Mouse (Mus musculus): ENCODE data around the gene Nabp2. TPM values are rescaled to one million over a fixed set of nuclear protein-coding genes. Genes with fewer than 3 reads are reported as not detected.

Gene Nabp2
- polyA plus RNA-seq, 1 experiment = 34.1 TPM

DNA sequence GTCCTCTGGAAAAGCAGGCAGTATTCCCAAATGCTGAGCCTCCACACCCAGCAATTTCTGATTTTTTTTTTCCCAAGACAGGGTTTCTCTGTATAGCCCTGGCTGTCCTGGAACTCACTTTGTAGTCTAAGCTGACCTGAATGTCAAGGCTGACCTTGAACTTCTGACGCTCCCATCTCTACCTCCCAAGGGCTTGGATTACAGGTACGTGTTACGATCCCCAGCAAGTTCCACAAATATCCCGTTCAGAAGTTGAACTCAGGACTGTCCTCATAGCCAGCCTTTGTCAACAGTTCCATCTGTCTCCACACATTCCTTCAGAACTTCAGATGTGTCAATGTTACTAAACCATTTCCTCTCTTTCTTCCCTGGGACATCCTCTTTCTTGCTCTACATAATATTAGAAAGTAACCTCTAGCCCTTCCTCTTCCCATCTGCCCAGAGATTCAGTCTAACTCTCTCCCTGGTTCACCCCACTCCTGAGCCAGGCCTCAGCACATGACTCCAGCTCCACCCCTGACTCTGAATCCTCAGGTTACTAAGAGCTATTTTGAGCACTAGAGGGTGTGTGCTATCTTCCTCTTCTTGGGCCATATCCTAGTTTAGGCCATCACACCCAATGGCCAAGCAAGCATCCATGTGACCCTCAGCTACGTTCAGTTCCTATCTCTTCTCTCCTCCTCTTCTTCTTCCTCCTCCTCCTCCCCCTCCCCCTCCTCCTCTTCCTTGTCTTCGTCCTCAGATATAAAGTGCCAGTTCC is 38.1 kb downstream of the Nabp2 start:
- Histone ChIP-seq H3K4me1 (ENCODE audit: control insufficient read depth) (peaks cover 50% of the 10 kb centered on the region), H3K9me3 (ENCODE audit: control insufficient read depth, low read length) (no peaks in the 10 kb centered on the region), H3K4me3 (replicated peaks) (no peak overlapping the region), H3K27me3 (ENCODE audit: control insufficient read depth) (no peaks in the 10 kb centered on the region), H3K36me3 (ENCODE audit: control insufficient read depth) (peaks cover 3% of the 10 kb centered on the region)
- TF ChIP-seq GATA1 (IDR thresholded peaks at IDR 0.05; ENCODE audit: low read length) (no peak), TAL1 (IDR thresholded peaks at IDR 0.05; ENCODE audit: low read length) (no peak)

- Histone ChIP-seq H3K4me3 (replicated peaks) (no peak overlapping the region), H3K36me3 (ENCODE audit: control insufficient read depth) (no peaks in the 10 kb centered on the region), H3K9me3 (ENCODE audit: control insufficient read depth, low read length) (no peaks in the 10 kb centered on the region), H3K27me3 (ENCODE audit: control insufficient read depth) (no peaks in the 10 kb centered on the region), H3K4me1 (ENCODE audit: control insufficient read depth) (peaks cover 50% of the 10 kb centered on the region)
- no peak for TF ChIP-seq TAL1 (IDR thresholded peaks at IDR 0.05; ENCODE audit: low read length)
- no peak for TF ChIP-seq GATA1 (IDR thresholded peaks at IDR 0.05; ENCODE audit: low read length)
These were observed 39.1 kb downstream of the Nabp2 start for GRCm38 (mm10) chr10:128372142-128372541.

- Histone ChIP-seq H3K9me3 (ENCODE audit: control insufficient read depth, low read length) (no peaks in the 10 kb centered on the region), H3K36me3 (ENCODE audit: control insufficient read depth) (peaks cover 5% of the 10 kb centered on the region), H3K4me1 (ENCODE audit: control insufficient read depth) (peaks cover 51% of the 10 kb centered on the region), H3K27me3 (ENCODE audit: control insufficient read depth) (no peaks in the 10 kb centered on the region), H3K4me3 (replicated peaks) (no peak overlapping the region)
- TF ChIP-seq TAL1 (IDR thresholded peaks at IDR 0.05; ENCODE audit: low read length) (no peak), GATA1 (IDR thresholded peaks at IDR 0.05; ENCODE audit: low read length) (no peak)
These were observed 40.7 kb downstream of the Nabp2 start for GRCm38 (mm10) chr10:128370601-128371000.

- TF ChIP-seq GATA1 (IDR thresholded peaks at IDR 0.05; ENCODE audit: low read length) (no peak), TAL1 (IDR thresholded peaks at IDR 0.05; ENCODE audit: low read length) (no peak)
- Histone ChIP-seq H3K9me3 (ENCODE audit: control insufficient read depth, low read length) (no peaks in the 10 kb centered on the region), H3K36me3 (ENCODE audit: control insufficient read depth) (peaks cover 10% of the 10 kb centered on the region), H3K27me3 (ENCODE audit: control insufficient read depth) (no peaks in the 10 kb centered on the region), H3K4me1 (ENCODE audit: control insufficient read depth) (peaks cover 51% of the 10 kb centered on the region), H3K4me3 (replicated peaks) (no peak overlapping the region)
These were observed 41.3 kb downstream of the Nabp2 start for GRCm38 (mm10) chr10:128370021-128370420.

- H3K4me3 ChIP-seq (replicated peaks) = peak overlapping the region; percentile 87
- H3K27me3 ChIP-seq (ENCODE audit: control insufficient read depth) = no peaks in the 10 kb centered on the region
- TF ChIP-seq GATA1 (IDR thresholded peaks at IDR 0.05; ENCODE audit: low read length) (no peak), TAL1 (IDR thresholded peaks at IDR 0.05; ENCODE audit: low read length) (no peak)
- no peaks in the 10 kb centered on the region for H3K9me3 ChIP-seq (ENCODE audit: control insufficient read depth, low read length)
- H3K36me3 ChIP-seq (ENCODE audit: control insufficient read depth) = peaks cover 15% of the 10 kb centered on the region
- peaks cover 51% of the 10 kb centered on the region for H3K4me1 ChIP-seq (ENCODE audit: control insufficient read depth)
These were observed 41.7 kb downstream of the Nabp2 start for GRCm38 (mm10) chr10:128369599-128369998.

GRCm38 (mm10) chr10:128369218-128369543 is 42.1 kb downstream of the Nabp2 start:
- no peak for TF ChIP-seq TAL1 (IDR thresholded peaks at IDR 0.05; ENCODE audit: low read length)
- no peak for TF ChIP-seq GATA1 (IDR thresholded peaks at IDR 0.05; ENCODE audit: low read length)
- Histone ChIP-seq H3K27me3 (ENCODE audit: control insufficient read depth) (no peaks in the 10 kb centered on the region), H3K4me3 (replicated peaks) (peak overlapping the region; percentile 87), H3K9me3 (ENCODE audit: control insufficient read depth, low read length) (no peaks in the 10 kb centered on the region), H3K4me1 (ENCODE audit: control insufficient read depth) (peaks cover 51% of the 10 kb centered on the region), H3K36me3 (ENCODE audit: control insufficient read depth) (peaks cover 19% of the 10 kb centered on the region)

DNA sequence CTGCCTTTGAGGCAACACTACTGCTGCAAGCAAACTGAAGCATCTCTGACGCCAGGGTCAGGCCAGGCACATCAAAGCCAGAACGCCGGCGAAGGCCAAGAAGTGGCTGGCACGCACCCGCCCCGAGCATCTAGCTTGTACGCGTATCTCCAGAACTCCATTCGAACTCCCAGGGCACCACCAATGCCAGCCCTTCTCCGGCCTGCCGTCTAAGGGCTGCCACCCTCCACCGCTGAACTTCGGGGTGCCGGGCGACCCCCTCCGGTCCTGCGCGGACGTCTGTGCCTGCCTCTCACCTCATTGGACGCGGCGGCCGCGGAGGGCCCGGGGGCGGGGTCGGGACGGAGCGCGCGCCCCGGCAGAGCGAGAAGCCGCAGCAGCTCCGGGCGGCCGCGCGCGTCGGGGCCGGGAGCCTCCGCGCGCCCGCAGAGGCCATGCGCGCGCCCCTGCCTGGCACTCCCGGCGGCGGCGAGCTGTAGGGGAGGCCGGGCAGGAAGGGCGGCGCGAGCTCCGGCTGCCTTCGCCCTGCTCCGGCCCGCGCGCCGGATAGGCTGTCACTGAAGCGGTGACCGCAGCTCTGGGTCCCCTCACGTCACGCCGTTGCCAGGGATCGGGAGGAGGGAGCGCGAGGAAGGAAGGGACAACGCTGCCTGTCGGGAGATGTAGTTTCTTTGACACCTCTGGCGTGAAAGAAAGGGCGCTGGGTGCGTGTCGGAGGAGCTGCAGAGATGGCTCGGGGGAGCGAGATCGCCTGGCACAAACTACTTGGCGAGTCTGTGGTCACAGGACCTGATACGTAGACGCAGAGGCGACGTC is 42.7 kb downstream of the Nabp2 start, which contains the start of gene Coq10a:
Coq10a (minus strand) TSS at position 596 of the 816 bp plus-strand sequence.
- Histone ChIP-seq H3K4me1 (ENCODE audit: control insufficient read depth) (peaks cover 50% of the 10 kb centered on the region), H3K4me3 (replicated peaks) (peak within 1 kb of the TSS; percentile 87), H3K9me3 (ENCODE audit: control insufficient read depth, low read length) (no peaks in the 10 kb centered on the region), H3K27me3 (ENCODE audit: control insufficient read depth) (no peaks in the 10 kb centered on the region), H3K36me3 (ENCODE audit: control insufficient read depth) (peaks cover 24% of the 10 kb centered on the region)
- TF ChIP-seq GATA1 (IDR thresholded peaks at IDR 0.05; ENCODE audit: low read length) (no peak), TAL1 (IDR thresholded peaks at IDR 0.05; ENCODE audit: low read length) (no peak)

DNA sequence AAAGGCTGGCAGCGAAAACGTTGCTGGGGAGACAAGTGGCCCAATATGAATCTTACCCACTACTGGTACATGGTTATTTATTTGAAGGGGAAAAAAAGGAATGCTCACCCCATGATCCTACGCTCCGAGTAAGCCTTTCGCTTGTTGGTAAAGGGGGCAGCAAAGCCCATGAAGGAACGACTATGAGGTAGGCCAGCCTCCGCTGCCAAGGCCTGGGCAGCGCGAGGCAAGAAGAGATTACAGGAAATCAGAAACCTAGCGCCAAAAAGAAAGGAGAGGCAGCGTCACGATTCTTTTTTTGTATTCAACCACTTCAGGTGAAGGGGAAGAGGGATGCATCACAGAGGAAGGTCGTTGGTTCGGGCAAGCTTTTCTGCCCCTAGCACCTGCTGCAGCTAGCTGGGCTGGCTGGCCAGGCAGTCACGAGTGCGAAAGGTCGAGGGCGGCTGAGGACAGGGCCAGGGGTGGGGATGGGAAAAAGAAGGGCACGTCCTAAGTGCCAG is 43.3 kb downstream of the Nabp2 start:
- no peaks in the 10 kb centered on the region for H3K9me3 ChIP-seq (ENCODE audit: control insufficient read depth, low read length)
- no peak for TF ChIP-seq GATA1 (IDR thresholded peaks at IDR 0.05; ENCODE audit: low read length)
- no peak for TF ChIP-seq TAL1 (IDR thresholded peaks at IDR 0.05; ENCODE audit: low read length)
- peak overlapping the region; percentile 87 for H3K4me3 ChIP-seq (replicated peaks)
- peaks cover 43% of the 10 kb centered on the region for H3K4me1 ChIP-seq (ENCODE audit: control insufficient read depth)
- no peaks in the 10 kb centered on the region for H3K27me3 ChIP-seq (ENCODE audit: control insufficient read depth)
- peaks cover 30% of the 10 kb centered on the region for H3K36me3 ChIP-seq (ENCODE audit: control insufficient read depth)

- no peaks in the 10 kb centered on the region for H3K27me3 ChIP-seq (ENCODE audit: control insufficient read depth)
- H3K36me3 ChIP-seq (ENCODE audit: control insufficient read depth) = peaks cover 84% of the 10 kb centered on the region
- no peak overlapping the region for H3K4me3 ChIP-seq (replicated peaks)
- TF ChIP-seq GATA1 (IDR thresholded peaks at IDR 0.05; ENCODE audit: low read length) = no peak
- H3K9me3 ChIP-seq (ENCODE audit: control insufficient read depth, low read length) = no peaks in the 10 kb centered on the region
- peaks cover 16% of the 10 kb centered on the region for H3K4me1 ChIP-seq (ENCODE audit: control insufficient read depth)
These were observed 48.7 kb downstream of the Nabp2 start for GRCm38 (mm10) chr10:128362568-128362967.

Measured in erythroblast, embryonic 14.5 days (primary cell).